Mouse (Mus musculus) CH12.LX (cell line): Measurements from ENCODE around the gene Gm21698. TPM values are rescaled to one million over a fixed set of nuclear protein-coding genes. Genes with fewer than 3 reads are reported as not detected.
"Not testable (repeated sequence)": the region's sequence is repeated elsewhere in the genome, so short reads cannot be mapped to it uniquely, and the experiment has no call there.

ENCODE experiments used
- DNase-seq: peaks from one replicate; pipeline ENCODE4 v3.0.0-alpha.2; 2013; ENCODE audit errors: extremely low read depth
- H3K27ac ChIP-seq: 2 replicates; pipeline ENCODE4 v1.5.1; 2012; ENCODE audit warnings: low read depth, mild to moderate bottlenecking, control low read depth, moderate library complexity; ENCODE audit not compliant: insufficient read depth
- H3K27me3 ChIP-seq: replicated peaks from 2 replicates; pipeline ENCODE3; 2012; ENCODE audit warnings: inconsistent platforms
- H3K36me3 ChIP-seq, 2 experiments: replicated peaks in 1 of 2; 2 replicates each; pipeline versions ENCODE3 to v1.6.1; 2012; ENCODE audit warnings: inconsistent platforms in 1 of 2, low read length in 1 of 2, mild to moderate bottlenecking in 1 of 2, mixed read lengths in 1 of 2, moderate library complexity in 1 of 2; ENCODE audit not compliant: control insufficient read depth in 1 of 2, insufficient read depth in 1 of 2
- H3K4me1 ChIP-seq, 2 experiments: 2 replicates each; pipeline ENCODE4 v1.6.1; 2012; ENCODE audit warnings: inconsistent platforms in 1 of 2, moderate library complexity in 1 of 2; ENCODE audit not compliant: insufficient read depth in 2 of 2, control insufficient read depth in 1 of 2
- H3K4me2 ChIP-seq: 2 replicates; pipeline ENCODE4 v1.6.1; 2012; ENCODE audit warnings: low read depth, mild to moderate bottlenecking, control low read depth; ENCODE audit not compliant: poor library complexity, insufficient read depth, severe bottlenecking
- H3K4me3 ChIP-seq, 3 experiments: fragments of 150-350 bp in 1 of 3; sonication (generic) in 1 of 3; replicated peaks in 1 of 3; 2 replicates each; pipeline versions ENCODE3 to v1.5.1; 2011 to 2012; ENCODE audit warnings: low read depth in 2 of 3, low read length in 2 of 3, mild to moderate bottlenecking in 2 of 3, moderate library complexity in 2 of 3, control low read depth in 1 of 3, improper control_type of control experiment in 1 of 3, inconsistent platforms in 1 of 3, mixed read lengths in 1 of 3; ENCODE audit not compliant: poor library complexity in 1 of 3
- H3K79me2 ChIP-seq: replicated peaks from 2 replicates; pipeline ENCODE4 v1.6.1; 2012; ENCODE audit warnings: mild to moderate bottlenecking, moderate library complexity; ENCODE audit not compliant: control insufficient read depth, poor library complexity, insufficient read depth, severe bottlenecking; ENCODE audit errors: extremely low read depth
- H3K9ac ChIP-seq: 2 replicates; pipeline ENCODE4 v1.6.1; 2012; ENCODE audit warnings: low read depth, mild to moderate bottlenecking, control low read depth, moderate library complexity; ENCODE audit not compliant: insufficient read depth
- H3K9me3 ChIP-seq: replicated peaks from 2 replicates; pipeline ENCODE3; 2012; ENCODE audit warnings: low read length, inconsistent platforms, mixed read lengths
- dilution Hi-C: fragments of 300-500 bp; cut with MboI; formaldehyde crosslinking; loops from 2 replicates; pipeline ENCODE4 v1.14.3; 2020; ENCODE audit warnings: low sequenced_read_pairs; ENCODE audit not compliant: extremely low pct_unique_long_range_greater_than_20kb, extremely low pct_ligation_motif_present
- in situ Hi-C: fragments of 300-500 bp; cut with MboI; formaldehyde crosslinking; loops from 3 replicates; pipeline ENCODE4 v1.14.3; 2019; ENCODE audit warnings: low sequenced_read_pairs, low pct_ligation_motif_present, low pct_unique_long_range_greater_than_20kb, mixed read lengths
- polyA plus RNA-seq: library from polyadenylated mRNA; unstranded; fragments of >175 nt; gene quantifications from 2 replicates; pipeline ENCODE4 v1.2.1, GENCODE M21; 2012; ENCODE audit warnings: low read depth; ENCODE audit not compliant: insufficient read length
- total RNA-seq, 2 experiments: library from RNA; depleted of rRNA; stranded (reverse); fragments of 300-350 nt in 1 of 2; fragments of >200 nt in 1 of 2; gene quantifications; 2 replicates each; pipeline ENCODE4 v1.2.3; 2012 to 2014

The Gm21698 gene
- total RNA-seq (2012; rRNA removed) (not detected in 2 replicates), total RNA-seq (2014; rRNA removed) (not detected in 2 replicates), polyA plus RNA-seq (not detected in 2 replicates)

- dilution Hi-C loops, in situ Hi-C loops, DNase-seq, H3K9ac ChIP-seq, H3K9me3 ChIP-seq, H3K27me3 ChIP-seq, H3K4me1 ChIP-seq, H3K4me2 ChIP-seq, H3K4me3 ChIP-seq, H3K27ac ChIP-seq, H3K36me3 ChIP-seq, H3K79me2 ChIP-seq: not testable (repeated sequence)
Observed at GRCm38 (mm10) chr5:25988550-25988949, at the start of gene Gm21698. Gene Gm21698, minus strand, starts transcription at chr5:25988650.

- H3K27me3 ChIP-seq, H3K4me1 ChIP-seq, in situ Hi-C loops, H3K27ac ChIP-seq, dilution Hi-C loops, H3K36me3 ChIP-seq, H3K9me3 ChIP-seq, H3K9ac ChIP-seq, H3K79me2 ChIP-seq, H3K4me3 ChIP-seq, H3K4me2 ChIP-seq, DNase-seq: not testable (repeated sequence)
Observed at GRCm38 (mm10) chr5:26022816-26023215, 34.4 kb upstream of the Gm21698 start, which contains the start of gene Gm5862. Gene Gm5862, minus strand, starts transcription at chr5:26022916.

DNA sequence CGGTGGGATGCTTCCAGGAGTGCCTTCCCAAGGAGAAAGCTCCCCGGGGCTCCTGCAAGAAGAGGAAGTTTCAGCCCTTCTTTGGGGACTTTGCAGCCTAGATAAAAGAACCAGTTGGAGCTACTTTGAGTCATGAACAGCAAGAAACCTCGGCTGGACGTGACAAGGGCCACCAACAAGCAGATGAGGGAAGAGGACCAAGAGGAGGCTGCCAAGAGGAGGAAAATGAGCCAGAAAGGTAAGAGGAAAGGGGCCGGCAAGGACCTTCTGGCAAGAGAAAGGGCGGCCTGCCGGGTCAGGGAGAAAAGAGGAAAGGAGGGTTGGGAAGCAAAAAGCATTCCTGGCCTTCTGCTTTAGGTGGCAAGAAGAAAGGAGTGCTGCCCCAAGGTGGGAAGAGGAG lies 19.2 kb upstream of the Gm21698 start:
- H3K9ac ChIP-seq, H3K27me3 ChIP-seq, H3K4me3 ChIP-seq, H3K4me1 ChIP-seq, H3K36me3 ChIP-seq, H3K9me3 ChIP-seq, dilution Hi-C loops, H3K4me2 ChIP-seq, H3K27ac ChIP-seq, DNase-seq, H3K79me2 ChIP-seq, in situ Hi-C loops: not testable (repeated sequence)

GRCm38 (mm10) chr5:26006937-26007695 lies 18.7 kb upstream of the Gm21698 start:
- H3K9ac ChIP-seq, dilution Hi-C loops, H3K27ac ChIP-seq, H3K4me3 ChIP-seq, H3K4me2 ChIP-seq, H3K4me1 ChIP-seq, H3K36me3 ChIP-seq, DNase-seq, H3K9me3 ChIP-seq, H3K27me3 ChIP-seq, H3K79me2 ChIP-seq, in situ Hi-C loops: not testable (repeated sequence)

DNA sequence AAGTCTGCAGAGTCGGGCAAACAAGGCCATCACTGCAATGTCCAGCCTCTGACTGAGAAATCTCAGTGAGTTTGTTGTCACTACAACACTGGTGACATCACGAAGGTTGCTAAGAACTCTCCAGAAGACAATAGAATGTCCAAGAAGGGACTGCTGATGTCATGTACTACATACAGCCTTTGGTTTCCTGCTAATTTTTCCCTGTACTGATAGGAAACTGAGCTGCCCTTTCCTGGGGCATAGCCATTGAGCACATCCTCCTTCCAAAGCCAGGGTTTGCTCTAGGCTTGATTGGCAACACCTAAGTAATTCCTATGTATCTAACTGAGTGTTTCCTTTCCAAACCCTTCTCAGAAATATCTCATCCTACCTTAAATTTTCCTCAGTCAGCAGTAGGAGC lies 16.2 kb upstream of the Gm21698 start, which contains the start of gene Gm1979:
Gene Gm1979 (minus strand): TSS at position 101 of the 400 bp plus-strand sequence.
- H3K4me3 ChIP-seq, DNase-seq, H3K4me2 ChIP-seq, H3K9ac ChIP-seq, H3K27ac ChIP-seq, dilution Hi-C loops, H3K4me1 ChIP-seq, H3K36me3 ChIP-seq, H3K79me2 ChIP-seq, H3K27me3 ChIP-seq, in situ Hi-C loops, H3K9me3 ChIP-seq: not testable (repeated sequence)

- H3K79me2 ChIP-seq, DNase-seq, H3K4me1 ChIP-seq, dilution Hi-C loops, in situ Hi-C loops, H3K4me3 ChIP-seq, H3K27me3 ChIP-seq, H3K4me2 ChIP-seq, H3K27ac ChIP-seq, H3K9me3 ChIP-seq, H3K9ac ChIP-seq, H3K36me3 ChIP-seq: not testable (repeated sequence)
Observed at GRCm38 (mm10) chr5:25972563-25972962, 15.9 kb downstream of the Gm21698 start, which contains the start of gene Gm21680. Gene Gm21680, minus strand, starts transcription at chr5:25972663.
